Mouse (Mus musculus): ENCODE results near the gene Mgme1. TPM values are rescaled to one million over a fixed set of nuclear protein-coding genes. Genes with fewer than 3 reads are reported as not detected.

The Mgme1 gene
- polyA plus RNA-seq, 1 experiment from 2014 or later: 21.6 TPM

DNA sequence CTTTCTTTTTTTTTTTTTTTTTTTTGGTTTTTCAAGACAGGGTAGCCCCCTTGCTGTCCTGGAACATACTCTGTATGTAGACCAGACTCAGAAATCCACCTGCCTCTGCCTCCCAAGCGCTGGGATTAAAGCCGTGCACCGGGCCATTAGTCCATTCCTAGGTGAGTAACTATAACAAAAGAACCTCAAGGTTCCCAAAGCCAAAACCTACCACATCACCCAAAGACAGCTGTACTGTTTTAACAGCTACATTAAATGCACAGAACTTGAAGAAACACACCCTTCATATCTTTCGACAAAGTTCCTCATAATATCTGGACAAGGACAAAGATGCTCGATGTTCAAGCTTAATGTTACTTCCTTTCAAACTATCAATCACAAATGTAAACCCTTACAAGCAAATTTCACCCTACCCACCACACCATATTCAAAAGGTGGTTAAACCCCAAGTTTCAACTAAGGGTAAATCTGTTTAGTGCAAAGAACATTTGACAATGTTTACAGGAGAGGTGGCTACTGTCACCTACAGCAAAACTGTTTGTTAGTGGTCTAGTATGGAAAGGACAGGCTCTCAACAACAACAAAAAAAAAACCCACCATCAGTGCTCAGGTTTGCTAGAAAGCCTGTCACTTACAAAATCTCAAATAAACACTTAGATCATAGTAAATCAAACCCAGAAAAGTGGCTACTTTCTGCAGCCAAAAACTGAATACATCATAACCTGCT lies 3.3 kb upstream of the Mgme1 start:
- Histone ChIP-seq H3K27me3 (ENCODE audit: control insufficient read depth, insufficient read depth, low read length) (no peaks in the 10 kb centered on the region), H3K4me3 (ENCODE audit: low read depth, low read length) (no peak overlapping the region), H3K9ac (ENCODE audit: low read length) (no peak overlapping the region), H3K27ac (replicated peaks; ENCODE audit: low read depth, low read length) (no peak overlapping the region), H3K36me3 (ENCODE audit: control insufficient read depth, insufficient read depth, low read length) (no peaks in the 10 kb centered on the region), H3K9me3 (ENCODE audit: control insufficient read depth, low read length) (no peaks in the 10 kb centered on the region), H3K4me2 (ENCODE audit: low read depth, severe bottlenecking) (no peak overlapping the region), H3K4me1 (ENCODE audit: control insufficient read depth, insufficient read depth, low read length) (no peaks in the 10 kb centered on the region; the same call in 1 of the 2 replicates)
- ATAC-seq (ENCODE audit: insufficient number of reproducible peaks, low FRiP score, low TSS enrichment, low read depth) (no peak), DNase-seq (ENCODE audit: low spot score) (no peak)
- WGBS: 50% methylated on average over 5 of the region's 5 CpGs

DNA sequence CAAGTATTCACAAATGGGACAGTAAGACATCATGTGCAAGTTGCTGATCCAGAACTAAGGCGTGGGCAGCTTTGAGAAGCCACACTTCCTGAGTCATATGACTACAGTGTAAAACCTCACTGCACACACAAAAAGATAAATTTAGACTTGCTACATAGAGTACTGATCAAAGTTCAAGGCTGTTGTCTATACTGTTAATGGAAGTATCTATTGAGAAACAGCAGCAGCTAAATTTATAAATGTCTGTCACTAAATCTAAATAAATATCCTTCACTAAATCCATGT lies 2.8 kb upstream of the Mgme1 start:
- Histone ChIP-seq H3K27ac (replicated peaks; ENCODE audit: low read depth, low read length) (no peak overlapping the region), H3K9me3 (ENCODE audit: control insufficient read depth, low read length) (no peaks in the 10 kb centered on the region), H3K4me3 (ENCODE audit: low read depth, low read length) (no peak overlapping the region), H3K27me3 (ENCODE audit: control insufficient read depth, insufficient read depth, low read length) (no peaks in the 10 kb centered on the region), H3K9ac (ENCODE audit: low read length) (no peak overlapping the region), H3K4me2 (ENCODE audit: low read depth, severe bottlenecking) (peak overlapping the region; percentile 61; the same call in 1 of the 2 replicates), H3K4me1 (ENCODE audit: control insufficient read depth, insufficient read depth, low read length) (no peaks in the 10 kb centered on the region; the same call in 1 of the 2 replicates), H3K36me3 (ENCODE audit: control insufficient read depth, insufficient read depth, low read length) (no peaks in the 10 kb centered on the region)
- ATAC-seq (ENCODE audit: insufficient number of reproducible peaks, low FRiP score, low TSS enrichment, low read depth) (no peak), DNase-seq (ENCODE audit: low spot score) (no peak)
- WGBS: 44% methylated on average over 1 of the region's 1 CpGs

- Histone ChIP-seq H3K9ac (ENCODE audit: low read length) (peak overlapping the region; percentile 99; the same call in 1 of the 2 replicates), H3K36me3 (ENCODE audit: control insufficient read depth, insufficient read depth, low read length) (no peaks in the 10 kb centered on the region), H3K4me1 (ENCODE audit: control insufficient read depth, insufficient read depth, low read length) (no peaks in the 10 kb centered on the region; the same call in 1 of the 2 replicates), H3K27me3 (ENCODE audit: control insufficient read depth, insufficient read depth, low read length) (no peaks in the 10 kb centered on the region), H3K4me3 (ENCODE audit: low read depth, low read length) (peak overlapping the region; percentile 96), H3K9me3 (ENCODE audit: control insufficient read depth, low read length) (no peaks in the 10 kb centered on the region), H3K4me2 (ENCODE audit: low read depth, severe bottlenecking) (peak overlapping the region; percentile 61), H3K27ac (replicated peaks; ENCODE audit: low read depth, low read length) (no peak overlapping the region)
- no peak for ATAC-seq (ENCODE audit: insufficient number of reproducible peaks, low FRiP score, low TSS enrichment, low read depth)
- 6% methylated on average over 6 of the region's 6 CpGs for WGBS
- DNase-seq (ENCODE audit: low spot score): no peak
Measured at GRCm38 (mm10) chr2:144268446-144269305, 1.8 kb upstream of the Mgme1 start.

- no peaks in the 10 kb centered on the region for H3K36me3 ChIP-seq (ENCODE audit: control insufficient read depth, insufficient read depth, low read length)
- H3K4me3 ChIP-seq (ENCODE audit: low read depth, low read length): peak overlapping the region; percentile 96
- no peaks in the 10 kb centered on the region for H3K27me3 ChIP-seq (ENCODE audit: control insufficient read depth, insufficient read depth, low read length)
- under 1% methylated on average over 11 of the region's 11 CpGs for WGBS
- peak overlapping the region; percentile 61 for H3K4me2 ChIP-seq (ENCODE audit: low read depth, severe bottlenecking)
- peak overlapping the region; percentile 99; the same call in 1 of the 2 replicates for H3K9ac ChIP-seq (ENCODE audit: low read length)
- DNase-seq (ENCODE audit: low spot score) (no peak), ATAC-seq (ENCODE audit: insufficient number of reproducible peaks, low FRiP score, low TSS enrichment, low read depth) (no peak)
- no peaks in the 10 kb centered on the region for H3K9me3 ChIP-seq (ENCODE audit: control insufficient read depth, low read length)
- no peaks in the 10 kb centered on the region; the same call in 1 of the 2 replicates for H3K4me1 ChIP-seq (ENCODE audit: control insufficient read depth, insufficient read depth, low read length)
- no peak overlapping the region for H3K27ac ChIP-seq (replicated peaks; ENCODE audit: low read depth, low read length)
Measured at GRCm38 (mm10) chr2:144269306-144269650, 1.2 kb upstream of the Mgme1 start.

DNA sequence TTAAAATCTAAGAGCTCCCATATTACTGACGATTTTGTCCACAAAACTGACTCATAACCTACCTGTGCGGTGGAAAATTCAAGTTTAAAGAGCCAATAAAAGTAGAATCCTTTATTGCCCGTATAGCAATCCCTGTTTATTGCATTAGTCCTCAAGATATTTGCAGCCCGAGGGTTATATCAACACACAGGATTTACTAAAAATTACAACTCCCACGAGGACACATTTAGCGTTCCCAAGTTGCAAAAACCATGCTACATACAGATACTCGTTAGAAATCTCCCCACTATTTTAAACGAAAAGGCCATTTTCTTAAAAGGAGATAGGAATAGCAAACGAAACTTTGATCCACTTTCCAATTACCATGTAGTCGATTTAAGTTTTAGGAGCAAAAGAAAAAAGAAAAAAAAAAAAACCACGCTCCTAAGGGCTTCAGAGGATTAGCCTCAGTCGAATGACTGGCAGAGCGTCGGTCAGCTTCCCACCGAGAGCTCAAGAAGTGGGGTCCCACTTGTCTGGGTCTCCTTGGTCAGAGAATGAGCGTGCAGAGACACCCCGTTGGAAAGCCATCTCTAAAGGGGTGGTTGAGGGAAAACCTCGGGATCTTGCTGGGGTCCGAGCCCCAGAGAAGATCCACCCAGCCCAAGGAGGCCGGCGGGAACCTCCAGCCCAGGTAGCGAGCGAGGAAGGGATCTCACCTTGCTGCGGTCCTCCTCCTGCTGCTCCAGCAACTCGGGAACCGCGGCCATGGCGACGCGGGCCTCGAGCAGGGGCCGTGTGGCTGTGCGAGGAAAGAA lies 586 bp upstream of the Mgme1 start:
- no peak for DNase-seq (ENCODE audit: low spot score)
- ATAC-seq (ENCODE audit: insufficient number of reproducible peaks, low FRiP score, low TSS enrichment, low read depth): no peak
- peak overlapping the region; percentile 61 for H3K4me2 ChIP-seq (ENCODE audit: low read depth, severe bottlenecking)
- H3K9me3 ChIP-seq (ENCODE audit: control insufficient read depth, low read length): no peaks in the 10 kb centered on the region
- H3K9ac ChIP-seq (ENCODE audit: low read length): peak overlapping the region; percentile 99
- H3K4me3 ChIP-seq (ENCODE audit: low read depth, low read length): peak overlapping the region; percentile 96
- H3K27ac ChIP-seq (replicated peaks; ENCODE audit: low read depth, low read length): peak overlapping the region; percentile 94
- H3K4me1 ChIP-seq (ENCODE audit: control insufficient read depth, insufficient read depth, low read length): no peaks in the 10 kb centered on the region; the same call in 1 of the 2 replicates
- WGBS: under 1% methylated on average over 24 of the region's 33 CpGs
- H3K36me3 ChIP-seq (ENCODE audit: control insufficient read depth, insufficient read depth, low read length): no peaks in the 10 kb centered on the region
- no peaks in the 10 kb centered on the region for H3K27me3 ChIP-seq (ENCODE audit: control insufficient read depth, insufficient read depth, low read length)

- H3K4me2 ChIP-seq (ENCODE audit: low read depth, severe bottlenecking): no peak overlapping the region
- no peak for DNase-seq (ENCODE audit: low spot score)
- H3K27me3 ChIP-seq (ENCODE audit: control insufficient read depth, insufficient read depth, low read length): no peaks in the 10 kb centered on the region
- no peak overlapping the region for H3K4me3 ChIP-seq (ENCODE audit: low read depth, low read length)
- no peaks in the 10 kb centered on the region; the same call in 1 of the 2 replicates for H3K4me1 ChIP-seq (ENCODE audit: control insufficient read depth, insufficient read depth, low read length)
- H3K9ac ChIP-seq (ENCODE audit: low read length): no peak overlapping the region
- 0 out of 2 replicates have a peak, but pooled peaks cover 2% of the 10 kb centered on the region for H3K36me3 ChIP-seq (ENCODE audit: control insufficient read depth, insufficient read depth, low read length)
- no peak for ATAC-seq (ENCODE audit: insufficient number of reproducible peaks, low FRiP score, low TSS enrichment, low read depth)
- no peak overlapping the region for H3K27ac ChIP-seq (replicated peaks; ENCODE audit: low read depth, low read length)
- 94% methylated on average over 12 of the region's 12 CpGs for WGBS
- H3K9me3 ChIP-seq (ENCODE audit: control insufficient read depth, low read length): no peaks in the 10 kb centered on the region
Measured at GRCm38 (mm10) chr2:144272088-144272487, 1.6 kb downstream of the Mgme1 start.

DNA sequence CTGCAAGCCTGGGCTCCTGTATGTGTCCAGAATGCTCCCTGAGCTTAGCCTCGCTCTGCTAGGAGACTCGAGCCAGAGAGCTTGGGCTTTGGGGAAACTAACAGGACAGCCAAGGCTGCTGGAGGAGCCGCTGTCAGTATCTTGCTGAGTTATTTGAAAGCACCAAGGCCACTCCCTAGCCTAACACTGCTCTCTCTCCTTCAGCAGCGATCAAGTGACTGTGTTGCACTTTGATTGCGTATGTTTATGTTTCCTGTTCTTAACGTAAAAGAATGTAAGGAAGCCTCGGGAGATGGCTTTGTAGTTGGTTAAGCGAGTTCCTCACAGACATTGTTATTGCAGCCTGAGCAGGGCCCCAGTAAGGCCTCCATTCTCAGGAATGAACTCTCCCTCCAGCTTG lies 4.3 kb downstream of the Mgme1 start:
- 57% methylated on average over 8 of the region's 8 CpGs for WGBS
- H3K4me2 ChIP-seq (ENCODE audit: low read depth, severe bottlenecking): no peak overlapping the region
- ATAC-seq (ENCODE audit: insufficient number of reproducible peaks, low FRiP score, low TSS enrichment, low read depth) (no peak), DNase-seq (ENCODE audit: low spot score) (no peak)
- H3K27ac ChIP-seq (replicated peaks; ENCODE audit: low read depth, low read length): no peak overlapping the region
- no peak overlapping the region for H3K9ac ChIP-seq (ENCODE audit: low read length)
- H3K4me3 ChIP-seq (ENCODE audit: low read depth, low read length): no peak overlapping the region
- H3K27me3 ChIP-seq (ENCODE audit: control insufficient read depth, insufficient read depth, low read length): no peaks in the 10 kb centered on the region
- peaks cover 2% of the 10 kb centered on the region; the same call in 1 of the 2 replicates for H3K36me3 ChIP-seq (ENCODE audit: control insufficient read depth, insufficient read depth, low read length)
- no peaks in the 10 kb centered on the region; the same call in 1 of the 2 replicates for H3K4me1 ChIP-seq (ENCODE audit: control insufficient read depth, insufficient read depth, low read length)
- no peaks in the 10 kb centered on the region for H3K9me3 ChIP-seq (ENCODE audit: control insufficient read depth, low read length)

- Histone ChIP-seq H3K9ac (ENCODE audit: low read length) (no peak overlapping the region), H3K4me3 (ENCODE audit: low read depth, low read length) (no peak overlapping the region), H3K4me1 (ENCODE audit: control insufficient read depth, insufficient read depth, low read length) (no peaks in the 10 kb centered on the region), H3K4me2 (ENCODE audit: low read depth, severe bottlenecking) (no peak overlapping the region), H3K27ac (replicated peaks; ENCODE audit: low read depth, low read length) (no peak overlapping the region), H3K27me3 (ENCODE audit: control insufficient read depth, insufficient read depth, low read length) (no peaks in the 10 kb centered on the region), H3K36me3 (ENCODE audit: control insufficient read depth, insufficient read depth, low read length) (peaks cover 2% of the 10 kb centered on the region; the same call in 1 of the 2 replicates), H3K9me3 (ENCODE audit: control insufficient read depth, low read length) (no peaks in the 10 kb centered on the region)
- DNase-seq (ENCODE audit: low spot score) (no peak), ATAC-seq (ENCODE audit: insufficient number of reproducible peaks, low FRiP score, low TSS enrichment, low read depth) (no peak)
- WGBS: 90% methylated on average over 3 of the region's 3 CpGs
Measured at GRCm38 (mm10) chr2:144276885-144277284, 6.4 kb downstream of the Mgme1 start.

Measured in limb, embryonic 11.5 days (tissue).